Mouse (Mus musculus): ENCODE measurements around the gene Proser2. TPM values are rescaled to one million over a fixed set of nuclear protein-coding genes. Genes with fewer than 3 reads are reported as not detected.

Proser2 gene
- polyA plus RNA-seq, 1 experiment from 2014 or later: 11.0 TPM

Other genes starting within 250 kb of the Proser2 start
- gene Sec61a2, start 234.8 kb downstream of the Proser2 start, polyA plus RNA-seq (2015; fragmentation: Nextera tagmentation; extraction: Ambion mirVana): 49.2 and 50.0 TPM in 2 replicates
- 1.7 and 3.2 TPM in 2 replicates for gene Dhtkd1, start 187.4 kb downstream of the Proser2 start, polyA plus RNA-seq (2015; fragmentation: Nextera tagmentation; extraction: Ambion mirVana)
- gene Upf2, start 178.7 kb downstream of the Proser2 start, polyA plus RNA-seq (2015; fragmentation: Nextera tagmentation; extraction: Ambion mirVana): 5.3 and 5.6 TPM in 2 replicates
- 7.7 and 8.8 TPM in 2 replicates for gene Echdc3, start 82.8 kb upstream of the Proser2 start, polyA plus RNA-seq (2015; fragmentation: Nextera tagmentation; extraction: Ambion mirVana)
- 4.6 and 5.5 TPM in 2 replicates for gene Usp6nl, start 192.5 kb upstream of the Proser2 start, polyA plus RNA-seq (2015; fragmentation: Nextera tagmentation; extraction: Ambion mirVana)